Mouse (Mus musculus) cerebellum, postnatal 4 days (tissue): Measurements from ENCODE around the gene Fibp.

Experiments
- DNase-seq, 2 experiments: peaks; one replicate each; pipeline ENCODE4 v3.0.0; 2022; ENCODE audit warnings: low spot score in 2 of 2, mixed read lengths in 1 of 2

The Fibp gene

DNA sequence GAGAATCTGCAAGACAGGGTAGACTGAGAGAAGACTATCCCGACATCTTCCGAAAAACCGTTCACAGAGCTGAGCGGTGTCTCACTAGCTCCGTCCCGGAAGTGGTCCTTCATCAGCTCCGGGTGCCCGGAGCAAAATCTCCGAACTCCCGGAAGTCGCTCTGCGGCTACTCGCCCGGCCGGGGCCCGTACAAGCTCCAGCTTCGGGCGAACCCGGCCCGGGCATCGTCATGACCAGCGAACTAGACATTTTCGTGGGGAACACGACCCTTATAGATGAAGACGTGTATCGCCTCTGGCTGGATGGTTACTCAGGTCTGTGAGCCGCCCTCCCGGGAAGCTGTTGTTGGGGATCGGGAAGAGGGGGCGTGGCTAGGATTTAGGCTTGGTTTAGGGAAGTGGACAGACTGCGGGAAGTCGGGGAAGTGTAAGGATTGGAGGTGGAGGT, at the start of gene Fibp:
Fibp (plus strand) TSS at position 151 of the 447 bp plus-strand sequence.
- peak; percentile 83 to 87 for DNase-seq

DNA sequence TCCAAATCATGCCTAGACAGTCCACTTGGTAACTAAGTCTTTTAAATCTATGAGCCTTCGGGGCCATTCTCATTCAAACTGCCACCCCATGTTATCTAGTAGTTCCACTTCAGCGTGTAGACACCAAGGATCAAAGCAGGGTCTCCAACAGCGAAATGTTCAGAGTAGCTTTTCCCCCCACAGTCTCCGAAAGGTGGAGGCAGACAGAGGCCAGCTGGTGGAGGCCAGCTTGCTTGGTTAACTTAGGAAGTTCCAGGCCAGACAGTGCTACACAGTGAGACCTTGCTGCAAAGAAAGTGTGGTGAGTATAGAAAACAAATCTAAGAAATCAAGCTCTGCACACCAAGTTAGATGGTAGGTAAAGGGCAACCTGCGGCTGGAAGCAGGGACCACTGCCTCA, 49.8 kb upstream of the Fibp start:
- DNase-seq: no peak

GRCm38 (mm10) chr19:5411961-5412360, 48.5 kb upstream of the Fibp start:
- no peak for DNase-seq

GRCm38 (mm10) chr19:5413840-5414239, 46.6 kb upstream of the Fibp start:
- no peak for DNase-seq

GRCm38 (mm10) chr19:5414534-5414957, 45.9 kb upstream of the Fibp start:
- no peak for DNase-seq

- no peak for DNase-seq
Observed at GRCm38 (mm10) chr19:5418750-5419466, 41.5 kb upstream of the Fibp start.

DNA sequence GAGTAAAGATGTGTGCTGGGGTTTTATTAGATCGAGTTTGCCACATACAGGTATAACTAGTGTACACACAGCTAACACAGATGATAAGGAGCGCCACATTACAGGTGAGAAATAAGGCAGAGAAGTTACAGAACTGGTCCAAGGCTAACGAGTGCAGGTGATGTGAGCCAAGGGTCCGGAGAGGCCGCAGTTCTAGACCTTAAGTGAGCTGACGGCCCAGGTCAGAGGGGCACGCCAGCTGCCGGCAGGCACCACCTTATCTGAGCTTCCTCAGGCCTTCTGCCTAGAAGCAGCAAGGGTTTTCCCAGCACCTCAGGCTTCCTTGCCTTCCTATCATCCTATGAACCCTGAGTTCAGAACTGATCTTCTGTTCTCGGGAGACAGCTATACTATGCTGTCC, 40.8 kb upstream of the Fibp start:
- DNase-seq: no peak

DNA sequence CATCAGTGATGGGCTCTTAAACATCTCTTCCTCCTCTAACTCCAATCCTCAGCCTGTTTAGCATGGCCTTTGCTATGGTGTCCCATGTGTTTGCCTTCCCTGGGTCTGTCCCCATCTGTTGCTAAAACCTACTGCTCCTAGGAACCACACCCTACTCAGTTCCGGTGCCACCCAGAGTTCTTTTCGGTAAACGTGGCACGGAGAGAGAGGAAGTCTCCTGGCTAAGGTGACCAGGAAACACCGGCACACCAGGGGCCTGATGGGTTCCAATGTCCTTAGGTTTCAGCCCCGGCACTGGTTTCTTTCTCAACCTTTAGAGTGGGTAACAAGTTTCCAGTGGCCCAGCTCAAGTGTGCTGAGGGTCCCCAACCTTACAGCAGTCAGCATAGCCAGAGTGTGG, 39.8 kb upstream of the Fibp start:
- no peak for DNase-seq

DNA sequence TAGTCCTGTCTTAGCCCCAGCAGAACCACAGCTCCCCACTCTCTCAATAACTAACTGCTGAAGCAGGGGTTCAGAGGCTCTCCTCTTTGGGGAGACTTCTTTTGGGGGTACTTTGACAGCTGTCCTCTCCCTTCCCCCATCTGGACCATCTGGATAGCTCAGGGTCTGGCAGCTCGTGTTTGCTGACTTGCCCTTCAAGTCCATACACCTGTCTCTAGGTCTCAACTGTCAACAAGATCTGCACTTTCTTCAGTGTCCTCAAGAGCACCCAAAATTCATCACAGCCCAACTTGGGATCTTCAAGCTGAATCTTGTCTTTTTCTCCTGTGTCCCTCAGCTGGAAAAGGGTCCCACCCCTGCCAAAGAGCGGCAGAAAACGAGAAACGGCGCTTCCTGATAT, 38.6 kb upstream of the Fibp start:
- DNase-seq: no peak

DNA sequence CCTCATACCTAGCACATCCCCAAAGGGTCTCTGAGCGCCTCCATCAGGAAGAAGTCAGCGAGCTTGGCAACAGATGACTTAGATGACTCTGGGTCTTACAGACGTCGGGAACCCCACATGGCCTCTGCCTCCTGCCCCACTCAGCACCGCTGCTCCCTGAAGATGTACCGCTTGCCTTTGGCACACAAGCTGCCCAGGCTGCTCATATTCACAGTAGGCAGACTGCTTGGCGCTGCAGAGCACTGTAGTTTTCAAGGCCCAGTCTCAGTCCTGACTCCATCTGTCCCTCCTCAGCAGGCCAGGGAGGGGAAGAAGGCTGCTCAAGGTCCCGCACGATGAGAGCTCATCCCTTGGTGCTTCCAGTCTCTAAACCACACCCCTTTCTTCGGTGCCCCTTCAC, 38.1 kb upstream of the Fibp start:
- DNase-seq: no peak

- DNase-seq: no peak
Observed at GRCm38 (mm10) chr19:5422895-5423443, 37.4 kb upstream of the Fibp start.

DNA sequence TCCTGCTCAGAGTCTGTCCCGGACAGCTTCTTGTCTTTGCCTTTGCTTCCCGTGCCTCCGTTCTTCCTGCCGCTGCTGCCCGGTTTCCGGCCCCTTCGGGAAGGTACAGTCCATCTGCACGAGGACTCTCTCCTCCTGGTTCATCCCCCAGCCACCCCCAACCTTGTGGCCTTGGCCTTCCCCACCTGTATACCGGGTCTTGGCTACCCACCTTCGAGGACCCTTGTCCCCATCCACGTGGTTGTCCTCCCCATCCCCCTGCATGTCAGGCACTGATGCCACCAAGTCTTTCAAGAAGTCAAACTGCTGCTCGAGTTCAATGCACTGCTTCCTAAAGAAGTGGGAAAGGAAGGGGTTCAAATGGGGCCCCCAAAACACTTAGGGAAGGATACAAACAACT, 36.9 kb upstream of the Fibp start:
- DNase-seq: no peak

DNA sequence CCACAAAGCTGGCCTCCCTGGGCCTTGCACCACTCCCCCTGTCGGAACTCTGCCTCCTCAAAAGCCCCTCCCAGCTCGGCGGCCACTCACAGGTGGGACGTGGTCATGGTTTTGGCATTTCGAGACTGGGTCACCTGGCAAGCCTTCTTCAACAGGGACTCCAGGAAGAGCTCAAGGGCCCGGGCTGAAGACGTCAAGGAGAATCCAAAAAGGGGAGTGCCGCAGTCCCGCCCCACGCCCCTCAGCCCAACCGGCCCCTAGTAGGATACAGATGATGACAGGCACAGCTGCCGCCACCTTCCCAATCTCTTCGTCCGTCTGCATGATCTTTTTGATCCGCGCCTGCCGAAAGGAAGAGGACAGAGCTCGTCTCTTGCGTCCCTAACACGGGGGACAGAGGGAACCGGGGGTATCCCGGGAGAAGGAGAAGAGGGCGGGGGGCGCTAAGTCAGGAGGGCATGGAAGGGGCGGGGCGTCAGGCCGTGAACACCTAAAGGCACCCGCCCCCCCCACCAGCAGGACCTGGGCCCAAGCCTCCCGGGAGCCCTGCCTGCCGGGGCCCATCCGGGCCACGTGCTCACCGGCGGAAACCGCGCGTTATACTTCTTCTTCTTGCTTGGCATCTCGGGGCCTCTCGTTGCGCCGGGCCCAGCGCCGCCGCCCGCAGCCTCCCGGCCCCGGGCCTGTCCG, 36.2 kb upstream of the Fibp start:
- DNase-seq: peak; percentile 50 to 67

DNA sequence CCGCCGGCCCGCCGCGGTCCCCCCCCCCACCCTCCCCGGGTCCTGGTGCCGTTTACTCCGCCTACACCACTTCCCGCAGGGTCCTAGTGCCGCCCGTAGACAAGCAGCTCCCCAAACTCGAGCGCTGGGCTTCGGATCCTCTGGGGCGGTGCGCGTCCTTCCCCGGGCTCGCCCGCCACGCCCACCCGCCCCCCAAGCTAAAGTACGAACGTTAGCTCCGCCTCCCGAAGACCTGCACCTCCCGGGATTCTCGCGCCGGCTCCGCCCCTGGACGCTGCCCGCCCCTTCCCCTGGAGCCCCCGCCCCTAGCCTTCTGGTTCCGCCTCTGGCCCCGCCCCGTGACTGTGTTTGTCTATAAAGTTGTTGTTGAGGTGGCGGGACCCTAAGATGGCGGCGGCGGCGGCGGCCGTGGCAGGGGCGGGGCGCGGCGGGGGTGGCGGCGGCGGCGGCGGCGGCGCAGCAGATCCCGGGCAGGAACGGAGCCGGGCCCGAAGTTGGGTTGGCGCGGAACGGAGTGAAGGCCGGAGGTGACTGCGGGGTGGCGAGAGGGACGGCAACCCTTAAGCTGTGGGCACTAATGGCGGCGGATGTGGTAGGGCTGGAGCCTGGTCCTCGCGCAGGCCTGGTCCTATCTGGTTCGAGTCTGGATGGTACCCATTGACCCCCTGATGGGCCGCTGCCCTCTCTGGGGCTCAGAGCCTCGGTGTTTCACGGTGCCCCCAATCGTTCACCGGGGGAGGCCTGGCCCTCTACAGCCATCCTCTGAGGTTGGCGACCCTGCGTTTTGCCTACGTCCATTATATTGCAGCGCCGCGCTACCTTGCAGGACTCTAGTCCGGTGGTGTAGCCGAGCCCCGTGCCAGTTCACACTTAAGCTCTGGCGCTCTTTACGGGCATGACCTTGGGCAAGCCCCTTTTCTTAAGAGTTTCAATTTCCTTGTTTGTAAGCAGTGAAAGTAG, 35.4 kb upstream of the Fibp start, which contains the start of the genes Drap1 and AI837181:
Drap1 (minus strand) TSS at position 198 of the 960 bp plus-strand sequence.
AI837181 (plus strand) TSS at position 363 of the 960 bp plus-strand sequence.
- peak; percentile 95 for DNase-seq

DNA sequence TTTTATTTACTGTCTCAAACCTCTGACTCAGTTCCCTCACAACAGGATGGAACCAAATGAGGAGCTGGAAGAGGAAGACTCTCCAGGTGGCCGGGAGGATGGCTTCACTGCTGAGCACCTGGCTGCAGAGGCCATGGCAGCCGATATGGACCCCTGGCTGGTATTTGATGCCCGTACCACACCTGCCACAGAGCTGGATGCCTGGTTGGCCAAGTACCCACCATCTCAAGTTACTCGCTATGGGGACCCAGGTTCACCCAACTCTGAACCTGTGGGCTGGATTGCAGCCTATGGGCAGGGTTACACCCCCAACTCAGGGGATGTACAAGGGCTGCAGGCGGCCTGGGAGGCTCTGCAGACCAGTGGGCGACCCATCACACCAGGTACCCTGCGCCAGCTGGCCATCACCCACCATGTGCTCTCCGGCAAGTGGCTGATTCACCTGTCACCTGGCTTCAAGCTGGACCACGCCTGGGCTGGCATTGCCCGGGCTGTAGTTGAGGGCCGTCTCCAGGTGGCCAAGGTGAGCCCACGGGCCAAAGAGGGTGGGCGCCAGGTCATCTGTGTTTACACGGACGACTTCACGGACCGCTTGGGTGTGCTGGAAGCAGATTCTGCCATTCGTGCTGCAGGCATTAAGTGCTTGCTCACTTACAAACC, 34.4 kb upstream of the Fibp start:
- DNase-seq: no peak

DNA sequence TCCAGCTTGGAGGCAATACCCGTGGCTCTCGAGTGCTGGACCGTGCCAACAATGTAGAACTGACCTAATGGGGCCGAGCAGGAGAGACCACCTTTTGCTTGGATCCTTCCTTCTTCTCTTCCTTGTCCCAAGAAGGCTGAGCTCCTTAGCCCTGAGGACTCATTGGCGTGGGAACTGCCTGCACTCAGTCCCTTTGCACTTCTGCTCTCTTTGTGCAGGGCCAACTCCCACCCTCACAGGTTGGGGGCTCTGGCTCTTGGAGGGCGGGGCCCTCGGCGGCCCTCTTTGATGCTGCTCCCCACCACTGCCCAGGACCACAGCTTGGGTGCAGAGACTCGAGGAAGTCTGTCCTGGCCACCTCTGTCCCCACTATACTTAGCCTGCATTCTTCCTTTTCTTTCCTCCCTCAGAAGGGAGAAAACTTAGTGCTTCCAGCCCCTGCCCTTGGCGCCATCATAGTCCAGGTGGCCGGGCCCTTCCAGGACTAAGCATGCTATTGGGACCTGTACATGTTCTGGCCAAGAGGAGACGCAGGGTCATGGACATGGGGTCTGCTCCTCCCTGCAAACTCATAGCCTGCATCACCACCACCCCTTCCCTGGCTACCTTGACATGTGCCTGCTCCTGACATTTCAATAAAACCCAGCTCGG, 33.6 kb upstream of the Fibp start:
- DNase-seq: no peak

- peak in 1 of 2 experiments; percentile 21 for DNase-seq
Observed at GRCm38 (mm10) chr19:5428083-5428482, 32.3 kb upstream of the Fibp start.

GRCm38 (mm10) chr19:5429219-5429618, 31.2 kb upstream of the Fibp start:
- no peak for DNase-seq

- DNase-seq: no peak
Observed at GRCm38 (mm10) chr19:5429806-5430205, 30.6 kb upstream of the Fibp start.

DNA sequence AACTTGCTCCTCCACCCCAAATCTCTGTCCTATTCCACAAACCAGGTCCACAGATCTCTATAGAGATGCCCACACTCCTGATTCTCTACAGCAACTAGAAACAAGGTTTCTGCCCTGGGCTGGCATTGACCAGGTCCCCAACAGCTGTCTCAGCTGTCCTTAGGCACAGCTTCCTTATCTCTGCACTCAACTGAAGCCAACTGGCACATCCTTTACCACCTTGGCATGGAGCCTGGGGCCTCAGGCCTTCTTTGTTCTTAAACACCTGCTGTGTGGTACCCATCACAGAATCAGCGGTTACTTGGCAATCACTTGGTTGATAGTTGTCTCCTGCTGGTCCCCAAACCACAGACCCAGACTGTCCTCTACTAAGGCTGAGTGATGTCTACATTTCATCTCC, 30.0 kb upstream of the Fibp start:
- no peak for DNase-seq
